Mouse (Mus musculus) heart, adult 2 months (tissue): ENCODE results near the gene Prickle2. TPM values are rescaled to one million over a fixed set of nuclear protein-coding genes. Genes with fewer than 3 reads are reported as not detected.

Experiments
- DNase-seq, 2 experiments: peaks; one replicate each; pipeline ENCODE4 v3.0.0; 2021
- H3K27ac ChIP-seq: fragments of 200-600 bp; 2 replicates; pipeline ENCODE4 v1.8.1; 2022
- H3K27me3 ChIP-seq: fragments of 200-500 bp; 2 replicates; pipeline ENCODE4 v1.6.1; 2012; ENCODE audit warnings: mild to moderate bottlenecking, low read length, inconsistent platforms, mixed read lengths; ENCODE audit not compliant: control insufficient read depth, insufficient read depth
- H3K36me3 ChIP-seq: fragments of 200-500 bp; 2 replicates; pipeline ENCODE4 v1.6.1; 2012; ENCODE audit warnings: low read length, inconsistent platforms; ENCODE audit not compliant: control insufficient read depth, insufficient read depth
- H3K4me1 ChIP-seq: fragments of 200-500 bp; 2 replicates; pipeline ENCODE4 v1.6.1; 2011; ENCODE audit warnings: low read length; ENCODE audit not compliant: control insufficient read depth, insufficient read depth
- H3K4me3 ChIP-seq: fragments of 200-600 bp; 2 replicates; pipeline ENCODE4 v1.8.1; 2022
- H3K79me2 ChIP-seq: fragments of 200-500 bp; replicated peaks from 2 replicates; pipeline ENCODE4 v1.6.1; 2012; ENCODE audit warnings: mild to moderate bottlenecking, inconsistent platforms, low read length, moderate library complexity, mixed read lengths; ENCODE audit not compliant: control insufficient read depth, insufficient read depth
- H3K9ac ChIP-seq: fragments of 200-500 bp; 2 replicates; pipeline ENCODE4 v1.6.1; 2012; ENCODE audit warnings: low read depth, mild to moderate bottlenecking, control low read depth, inconsistent platforms, low read length, mixed read lengths
- CTCF ChIP-seq: fragments of 200-600 bp; IDR thresholded peaks from 2 replicates; pipeline ENCODE4 v1.8.1; 2022; ENCODE audit warnings: antibody characterized with exemption, mild to moderate bottlenecking, moderate library complexity
- EP300 ChIP-seq: fragments of 200-500 bp; IDR thresholded peaks from 2 replicates; pipeline ENCODE4 v1.6.1; 2011; ENCODE audit warnings: low read depth, low read length, control low read depth; ENCODE audit not compliant: insufficient read depth
- POLR2A ChIP-seq: fragments of 200-500 bp; IDR thresholded peaks from 2 replicates; pipeline ENCODE4 v1.6.1; 2011; ENCODE audit warnings: mild to moderate bottlenecking, low read depth, low read length, control low read depth; ENCODE audit not compliant: insufficient read depth
- WGBS: fragments of 180-500 bp; shearing (Covaris S2); methylation state at CpG from one replicate; pipeline ENCODE4 v1.1.7; 2018; 5-methylcytosine and 5-hydroxymethylcytosine counted together
- intact Hi-C: fragments of 180-260 bp; cut with DNase I; formaldehyde crosslinking; loops from one replicate; pipeline ENCODE4 v1.15.1; 2025
- long read RNA-seq: library from polyadenylated mRNA; stranded (forward); transcript quantifications from one replicate; pipeline ENCODE4 v2.0.0, GENCODE M21; 2021
- polyA plus RNA-seq: library from polyadenylated mRNA; depleted of rRNA; stranded (reverse); fragments of >200 nt; gene quantifications from 2 replicates; pipeline ENCODE4 v1.2.3, GENCODE M21; 2012; rRNA removed
- total RNA-seq, 2 experiments: library from RNA; stranded (reverse); gene quantifications; 2 replicates each; pipeline ENCODE4 v1.2.3; 2021

The Prickle2 gene
- total RNA-seq (1 to 10 TPM; 4.9 to 6.1 TPM), polyA plus RNA-seq (2.3 and 4.1 TPM in 2 replicates)
- long read RNA-seq, partial matches to known transcripts: 0 of 2 reads
- long read RNA-seq, other reads (novel, unspliced or antisense): 2 of 2 reads

DNA sequence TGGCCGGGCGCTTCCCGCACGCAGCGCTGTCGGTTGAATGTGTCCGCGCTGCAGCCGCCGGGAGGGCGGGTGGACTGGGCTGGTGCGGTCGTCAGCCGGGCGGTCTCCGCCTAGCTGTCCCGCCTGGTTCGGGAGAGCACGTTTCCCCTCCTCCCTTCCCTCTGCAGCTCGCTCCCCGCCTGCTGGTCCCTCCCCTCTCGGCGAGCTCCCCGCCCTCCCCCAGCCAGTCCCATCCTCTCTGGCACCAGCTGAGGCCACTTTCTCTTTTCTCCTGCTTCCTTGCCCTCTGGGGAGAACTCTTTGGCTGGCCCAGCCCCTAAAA, at the start of gene Prickle2:
TSS of gene Prickle2 (minus strand) at position 11 of the 322 bp plus-strand sequence.
- peak; percentile 78 to 85 for DNase-seq
- H3K27ac ChIP-seq: peak within 1 kb of the TSS; percentile 33; the same call in 1 of the 2 replicates
- 0% methylated on average over 24 of the region's 24 CpGs for WGBS
- intact Hi-C loops: no loop called here
- H3K4me1 ChIP-seq: 0 out of 2 replicates have a peak, but pooled peaks cover 2% of the 10 kb centered on the region
- TF ChIP-seq POLR2A: no peak
- TF ChIP-seq CTCF: peak; percentile 21; the same call in 1 of the 2 replicates
- H3K79me2 ChIP-seq: no peaks in the 10 kb centered on the region
- H3K4me3 ChIP-seq: peak within 1 kb of the TSS; percentile 64
- H3K27me3 ChIP-seq: no peaks in the 10 kb centered on the region
- H3K9ac ChIP-seq: peak within 1 kb of the TSS; percentile 54
- no peaks in the 10 kb centered on the region for H3K36me3 ChIP-seq

DNA sequence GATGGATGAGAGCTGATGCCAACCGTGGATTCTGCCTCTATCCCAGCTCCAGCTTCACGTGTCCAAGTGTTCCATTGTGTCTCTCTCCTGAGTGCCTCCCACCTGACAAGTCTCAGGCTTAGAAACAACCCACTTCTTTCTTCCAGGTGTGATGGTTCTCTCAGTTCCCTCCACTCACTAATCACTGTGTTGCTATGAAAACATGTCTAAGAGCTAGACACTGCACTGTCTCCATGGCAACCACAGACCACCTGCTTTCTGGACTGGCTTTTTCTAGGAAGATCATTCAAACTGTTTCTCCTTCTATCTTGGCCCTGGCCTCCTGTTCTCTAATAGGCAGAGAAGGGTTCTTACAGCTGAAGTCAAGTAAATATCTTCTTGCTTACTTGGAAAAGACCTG, 46.8 kb upstream of the Prickle2 start:
- 91% methylated on average over 2 of the region's 2 CpGs for WGBS
- Histone ChIP-seq H3K36me3 (no peaks in the 10 kb centered on the region), H3K9ac (no peak overlapping the region), H3K27me3 (no peaks in the 10 kb centered on the region), H3K4me1 (no peaks in the 10 kb centered on the region), H3K4me3 (no peak overlapping the region), H3K27ac (no peak overlapping the region), H3K79me2 (no peaks in the 10 kb centered on the region)
- no peak for DNase-seq
- TF ChIP-seq POLR2A (no peak), EP300 (no peak), CTCF (no peak)
- intact Hi-C loops: no loop called here

DNA sequence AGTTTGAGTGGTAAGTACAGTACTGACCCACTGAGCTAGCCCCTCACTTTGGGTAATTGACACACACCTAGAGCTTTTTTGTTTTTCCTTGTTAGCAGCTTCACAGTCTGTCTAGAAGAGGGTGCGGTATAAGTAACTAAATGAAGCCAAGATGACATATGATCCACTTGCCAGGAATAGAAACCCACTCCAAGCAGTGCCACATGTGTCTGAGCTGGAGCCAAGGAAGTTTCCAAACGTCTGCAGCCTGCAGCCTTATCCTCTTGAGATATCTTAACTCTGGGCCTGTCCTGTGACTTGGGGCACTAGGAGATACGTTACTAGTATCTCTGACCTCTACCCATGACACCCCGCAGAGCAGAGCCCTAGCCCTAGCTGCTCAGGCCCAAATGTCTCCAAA, 43.5 kb upstream of the Prickle2 start:
- H3K4me1 ChIP-seq: no peaks in the 10 kb centered on the region
- intact Hi-C loops: no loop called here
- H3K27me3 ChIP-seq: no peaks in the 10 kb centered on the region
- no peak overlapping the region for H3K9ac ChIP-seq
- H3K27ac ChIP-seq: no peak overlapping the region
- no peak overlapping the region for H3K4me3 ChIP-seq
- H3K79me2 ChIP-seq: no peaks in the 10 kb centered on the region
- TF ChIP-seq CTCF: no peak
- TF ChIP-seq EP300: no peak
- no peaks in the 10 kb centered on the region for H3K36me3 ChIP-seq
- WGBS: 31% methylated on average over 4 of the region's 4 CpGs
- peak in 1 of 2 experiments; percentile 30 for DNase-seq

DNA sequence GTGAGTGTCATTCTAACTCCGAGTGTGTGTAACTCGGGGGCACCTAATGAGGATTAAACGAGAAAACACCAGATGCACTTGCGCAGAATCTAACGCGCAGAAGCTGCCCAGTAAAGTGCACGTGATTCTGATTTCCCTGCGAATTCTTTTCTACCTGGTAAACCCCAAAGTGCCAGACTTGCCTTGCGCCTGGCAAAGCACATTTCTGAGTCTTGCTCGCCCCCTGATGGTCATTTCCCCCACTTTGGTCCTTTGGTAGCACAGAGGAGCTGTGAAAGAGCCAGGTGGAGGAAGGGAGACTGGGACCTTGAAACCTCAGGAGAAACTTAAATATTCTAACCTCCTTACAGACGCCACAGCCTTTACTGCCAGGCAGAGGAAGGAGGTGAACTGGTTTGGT, 37.6 kb upstream of the Prickle2 start:
- DNase-seq: peak; percentile 40 to 65
- Histone ChIP-seq H3K79me2 (no peaks in the 10 kb centered on the region), H3K9ac (no peak overlapping the region), H3K4me1 (no peaks in the 10 kb centered on the region), H3K36me3 (no peaks in the 10 kb centered on the region), H3K27me3 (no peaks in the 10 kb centered on the region), H3K4me3 (no peak overlapping the region), H3K27ac (no peak overlapping the region)
- 0 out of 2 replicates have a peak, but pooled peaks have one; percentile 45 for TF ChIP-seq EP300
- no peak for TF ChIP-seq POLR2A
- TF ChIP-seq CTCF: peak; percentile 71
- WGBS: 25% methylated on average over 11 of the region's 11 CpGs
- intact Hi-C loops: loop anchor here (1.0 to 5.0 kb wide), 2 partner anchors 76 to 457 kb away; no protein-coding TSS in a partner anchor

DNA sequence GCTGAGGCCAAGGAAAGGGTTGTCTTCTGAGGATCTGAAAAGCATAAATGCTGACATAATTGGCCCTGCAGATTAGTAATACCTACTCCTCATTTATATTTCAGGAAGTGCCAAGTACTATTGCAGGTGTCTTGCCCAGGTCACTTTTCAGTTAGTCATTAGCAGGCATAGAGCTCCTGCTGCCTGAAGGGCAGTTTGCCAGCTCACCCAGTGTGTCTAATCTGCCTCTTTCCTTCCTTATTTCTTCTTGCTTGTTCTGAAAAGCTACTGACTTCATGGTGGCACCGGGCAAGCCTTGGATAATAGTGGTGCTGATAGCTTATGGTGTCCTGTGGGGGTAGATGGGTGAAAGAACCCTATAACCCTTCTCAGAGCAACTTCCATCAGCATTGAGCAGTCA, 31.2 kb upstream of the Prickle2 start:
- no peak for DNase-seq
- Histone ChIP-seq H3K9ac (no peak overlapping the region), H3K27ac (no peak overlapping the region), H3K4me1 (no peaks in the 10 kb centered on the region), H3K79me2 (no peaks in the 10 kb centered on the region), H3K36me3 (no peaks in the 10 kb centered on the region), H3K4me3 (no peak overlapping the region), H3K27me3 (no peaks in the 10 kb centered on the region)
- 83% methylated on average over 1 of the region's 1 CpGs for WGBS
- no peak for TF ChIP-seq EP300
- TF ChIP-seq CTCF: no peak
- intact Hi-C loops: no loop called here

DNA sequence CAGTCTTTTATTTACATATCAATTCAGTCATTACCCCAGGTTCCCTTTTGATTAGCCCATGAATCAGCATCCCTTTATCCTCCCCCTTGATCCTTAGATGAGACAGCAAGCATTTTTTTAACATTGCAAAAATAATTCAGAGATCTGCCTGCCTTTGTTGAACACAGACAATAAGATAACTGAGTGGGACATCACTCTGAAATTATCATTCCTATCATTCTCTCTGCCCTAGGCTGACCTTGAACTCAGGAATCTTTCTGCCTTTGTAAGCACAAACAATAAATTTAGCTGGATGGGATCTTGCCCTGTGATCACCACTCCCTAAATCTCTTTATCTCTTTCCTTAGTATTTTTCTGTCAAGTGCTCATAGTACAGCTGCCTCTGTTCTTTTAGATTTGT, 27.7 kb upstream of the Prickle2 start:
- no peaks in the 10 kb centered on the region for H3K79me2 ChIP-seq
- H3K36me3 ChIP-seq: no peaks in the 10 kb centered on the region
- no peak overlapping the region for H3K9ac ChIP-seq
- H3K27ac ChIP-seq: no peak overlapping the region
- intact Hi-C loops: no loop called here
- no peak for DNase-seq
- TF ChIP-seq POLR2A (no peak), EP300 (no peak), CTCF (no peak)
- H3K27me3 ChIP-seq: no peaks in the 10 kb centered on the region
- H3K4me3 ChIP-seq: no peak overlapping the region
- no peaks in the 10 kb centered on the region for H3K4me1 ChIP-seq
